Comparison of ENCODE assay signal across 24 mouse cellular contexts in genomic region chr2:173153266-173153665, GRCm38 (mm10). TPM values are rescaled to one million over a fixed set of nuclear protein-coding genes. Genes with fewer than 3 reads are reported as not detected.
DNase-seq lines count a peak whose midpoint lies in the region; ATAC-seq and TF ChIP-seq lines count a peak whose summit lies in the region.
"Had no signal": no experiment of that assay in that cellular context is flagged by ENCODE, and none has a peak within 500 bp of the region (broad histone marks: within the 10 kb centered on the region; RNA-seq: fewer than 3 reads in every experiment).

No protein-coding gene starts in this region.

- TF ChIP-seq EP300 in liver, postnatal 0 days (IDR thresholded peaks at IDR 0.05; ENCODE audit: low read depth): no peak

- no peaks in the 10 kb centered on the region for H3K9me3 ChIP-seq in kidney, embryonic 16.5 days (ENCODE audit: low read length)
- no peaks in the 10 kb centered on the region for H3K9me3 ChIP-seq in liver, postnatal 0 days (ENCODE audit: low read length)
- H3K9me3 ChIP-seq in liver, embryonic 12.5 days (replicated peaks): no peaks in the 10 kb centered on the region
- no peaks in the 10 kb centered on the region for H3K9me3 ChIP-seq in intestine, postnatal 0 days (ENCODE audit: control insufficient read depth)
- no peaks in the 10 kb centered on the region for H3K9me3 ChIP-seq in midbrain, embryonic 10.5 days (replicated peaks)
- H3K9me3 ChIP-seq: embryonic facial prominence, embryonic 13.5 days; forebrain, embryonic 12.5 days; hindbrain, embryonic 12.5 days had no signal

- 0 out of 2 replicates have a peak overlapping the region, but pooled peaks have one; percentile 6 for H3K4me2 ChIP-seq in kidney, embryonic 16.5 days (replicated peaks; ENCODE audit: low read depth, low read length)
- H3K4me2 ChIP-seq in liver, postnatal 0 days (ENCODE audit: low read depth, low read length): peak overlapping the region; percentile 57
- H3K4me2 ChIP-seq in liver, embryonic 12.5 days: no peak overlapping the region
- peak overlapping the region; percentile 57 for H3K4me2 ChIP-seq in intestine, postnatal 0 days (replicated peaks; ENCODE audit: low read depth)
- H3K4me2 ChIP-seq: embryonic facial prominence, embryonic 13.5 days; forebrain, embryonic 12.5 days; hindbrain, embryonic 12.5 days had no signal

- ATAC-seq in cerebellum, adult (ENCODE audit: insufficient number of reproducible peaks, low FRiP score, low TSS enrichment): 0 out of 2 replicates have a peak, but pooled peaks have one; percentile 4
- no peak for ATAC-seq in kidney, embryonic 16.5 days (ENCODE audit: low FRiP score, low TSS enrichment)
- no peak; the same call in 1 of the 2 replicates for ATAC-seq in liver, postnatal 0 days
- no peak for ATAC-seq in liver, embryonic 12.5 days
- ATAC-seq in intestine, postnatal 0 days: peak; percentile 5; the same call in 1 of the 2 replicates
- ATAC-seq: activated CD4-positive, CD25-positive, alpha-beta regulatory T cell, adult 4 months; forebrain, embryonic 16.5 days; hindbrain, postnatal 0 days; Patski had no signal

- H3K36me3 ChIP-seq in kidney, embryonic 16.5 days (ENCODE audit: insufficient read depth, low read length): no peaks in the 10 kb centered on the region
- no peaks in the 10 kb centered on the region for H3K36me3 ChIP-seq in liver, postnatal 0 days (replicated peaks; ENCODE audit: insufficient read depth, low read length)
- H3K36me3 ChIP-seq in liver, embryonic 12.5 days: no peaks in the 10 kb centered on the region
- H3K36me3 ChIP-seq in intestine, postnatal 0 days (ENCODE audit: control insufficient read depth, insufficient read depth): peaks cover 26% of the 10 kb centered on the region; the same call in 1 of the 2 replicates
- H3K36me3 ChIP-seq in midbrain, embryonic 10.5 days: no peaks in the 10 kb centered on the region
- H3K36me3 ChIP-seq: embryonic facial prominence, embryonic 13.5 days; forebrain, embryonic 12.5 days; hindbrain, embryonic 12.5 days had no signal

- no peak overlapping the region for H3K27ac ChIP-seq in kidney, embryonic 16.5 days (ENCODE audit: low read length)
- peak overlapping the region; percentile 91 for H3K27ac ChIP-seq in liver, postnatal 0 days (ENCODE audit: low read depth)
- H3K27ac ChIP-seq in liver, embryonic 12.5 days: no peak overlapping the region
- peak overlapping the region; percentile 88 for H3K27ac ChIP-seq in intestine, postnatal 0 days (ENCODE audit: low read depth, low read length)
- H3K27ac ChIP-seq in midbrain, embryonic 10.5 days (replicated peaks): no peak overlapping the region
- H3K27ac ChIP-seq: embryonic facial prominence, embryonic 13.5 days; forebrain, embryonic 12.5 days; hindbrain, embryonic 12.5 days; hindbrain, postnatal 0 days had no signal

- 67% methylated on average over 10 of the region's 10 CpGs for WGBS in kidney, embryonic 16.5 days
- WGBS in liver, postnatal 0 days (ENCODE audit: insufficient replicate concordance): 74% methylated on average over 10 of the region's 10 CpGs
- WGBS in liver, embryonic 12.5 days (ENCODE audit: insufficient replicate concordance): 76% methylated on average over 10 of the region's 10 CpGs
- WGBS in intestine, postnatal 0 days: 59% methylated on average over 10 of the region's 10 CpGs
- WGBS in midbrain, embryonic 10.5 days: 92% methylated on average over 10 of the region's 10 CpGs

- 0 out of 2 replicates have a peak overlapping the region, but pooled peaks have one; percentile 1 for H3K9ac ChIP-seq in kidney, embryonic 16.5 days (replicated peaks; ENCODE audit: low read length)
- H3K9ac ChIP-seq in liver, postnatal 0 days (replicated peaks): peak overlapping the region; percentile 58
- H3K9ac ChIP-seq in liver, embryonic 12.5 days: no peak overlapping the region
- H3K9ac ChIP-seq in intestine, postnatal 0 days (ENCODE audit: low read depth, low read length): peak overlapping the region; percentile 79
- H3K9ac ChIP-seq: embryonic facial prominence, embryonic 13.5 days; forebrain, embryonic 12.5 days; hindbrain, embryonic 12.5 days had no signal

- H3K4me1 ChIP-seq in kidney, embryonic 16.5 days (ENCODE audit: insufficient read depth, low read length): peaks cover 35% of the 10 kb centered on the region
- H3K4me1 ChIP-seq in liver, postnatal 0 days (ENCODE audit: insufficient read depth): peaks cover 8% of the 10 kb centered on the region
- H3K4me1 ChIP-seq in liver, embryonic 12.5 days: no peaks in the 10 kb centered on the region
- H3K4me1 ChIP-seq in intestine, postnatal 0 days (replicated peaks; ENCODE audit: control insufficient read depth, insufficient read depth, low read length): peaks cover 7% of the 10 kb centered on the region; the same call in 1 of the 2 replicates
- H3K4me1 ChIP-seq in midbrain, embryonic 10.5 days: no peaks in the 10 kb centered on the region
- H3K4me1 ChIP-seq: embryonic facial prominence, embryonic 13.5 days; forebrain, embryonic 12.5 days; hindbrain, embryonic 12.5 days had no signal

- no peak for DNase-seq in cerebellum, postnatal 25 days
- DNase-seq in kidney, adult 9 months: no peak
- no peak for DNase-seq in liver, postnatal 0 days
- no peak for DNase-seq in midbrain, embryonic 10.5 days (ENCODE audit: low spot score)
- DNase-seq: cerebellum, adult 11-12 months; cerebellum, adult 9-10 months; cerebellum, postnatal 36 days; gastrocnemius, postnatal 25 days; heart, postnatal 10 days; heart, postnatal 4 days had no signal

- TF ChIP-seq CTCF in liver, postnatal 0 days (IDR thresholded peaks at IDR 0.05; ENCODE audit: low read depth): no peak
- TF ChIP-seq CTCF in intestine, postnatal 0 days (IDR thresholded peaks at IDR 0.05; ENCODE audit: low read depth): no peak

- H3K27me3 ChIP-seq in kidney, embryonic 16.5 days (ENCODE audit: insufficient read depth, low read length): no peaks in the 10 kb centered on the region
- H3K27me3 ChIP-seq in liver, postnatal 0 days (ENCODE audit: insufficient read depth, low read length): no peaks in the 10 kb centered on the region
- peaks cover 4% of the 10 kb centered on the region; the same call in 1 of the 2 replicates for H3K27me3 ChIP-seq in liver, embryonic 12.5 days (replicated peaks)
- no peaks in the 10 kb centered on the region for H3K27me3 ChIP-seq in intestine, postnatal 0 days (replicated peaks; ENCODE audit: control insufficient read depth, insufficient read depth, low read length)
- H3K27me3 ChIP-seq in midbrain, embryonic 10.5 days (ENCODE audit: low read depth, poor library complexity, severe bottlenecking): no peaks in the 10 kb centered on the region
- H3K27me3 ChIP-seq: embryonic facial prominence, embryonic 13.5 days; forebrain, embryonic 12.5 days; hindbrain, embryonic 12.5 days had no signal

- H3K4me3 ChIP-seq in kidney, embryonic 16.5 days (ENCODE audit: low read length): peak overlapping the region; percentile 7; the same call in 1 of the 2 replicates
- H3K4me3 ChIP-seq in liver, postnatal 0 days (ENCODE audit: low read depth, low read length): peak overlapping the region; percentile 34
- no peak overlapping the region for H3K4me3 ChIP-seq in liver, embryonic 12.5 days
- H3K4me3 ChIP-seq in intestine, postnatal 0 days (ENCODE audit: low read depth, low read length): peak overlapping the region; percentile 32
- no peak overlapping the region for H3K4me3 ChIP-seq in midbrain, embryonic 10.5 days
- H3K4me3 ChIP-seq: embryonic facial prominence, embryonic 13.5 days; forebrain, embryonic 12.5 days; hindbrain, embryonic 12.5 days had no signal

RNA-seq across cellular contexts. Expression of gene Pck1, which starts 0.4 kb away (rescaled TPM):
- polyA plus RNA-seq in kidney, embryonic 16.5 days (2015; fragmentation: Nextera tagmentation; extraction: Ambion mirVana): 35.4 and 38.4 TPM in 2 replicates
- 414 and 703 TPM in 2 replicates for polyA plus RNA-seq in liver, postnatal 0 days (2015; fragmentation: Nextera tagmentation; extraction: Ambion mirVana)
- polyA plus RNA-seq in liver, embryonic 12.5 days (2016; fragmentation: Nextera tagmentation; extraction: Ambion mirVana): 0.07 and 0.20 TPM in 2 replicates
- 249 and 336 TPM in 2 replicates for polyA plus RNA-seq in intestine, postnatal 0 days (2015; fragmentation: Nextera tagmentation; extraction: Ambion mirVana)
- polyA plus RNA-seq in midbrain, embryonic 10.5 days (2016; fragmentation: Nextera tagmentation; extraction: Ambion mirVana): not detected in 2 replicates
- polyA plus RNA-seq: activated CD4-positive, CD25-positive, alpha-beta regulatory T cell, adult 4 months; C2C12; embryonic facial prominence, embryonic 13.5 days; forebrain, embryonic 12.5 days; forebrain, embryonic 16.5 days; heart, embryonic 14.5 days; hindbrain, embryonic 12.5 days; hindbrain, postnatal 0 days; Patski had no signal

RNA-seq across cellular contexts. Expression of gene Ctcfl, which starts 33.9 kb away (rescaled TPM):
- polyA plus RNA-seq in kidney, embryonic 16.5 days (2015; fragmentation: Nextera tagmentation; extraction: Ambion mirVana): 0.07 and 0.10 TPM in 2 replicates
- 0.21 and 0.25 TPM in 2 replicates for polyA plus RNA-seq in liver, postnatal 0 days (2015; fragmentation: Nextera tagmentation; extraction: Ambion mirVana)
- polyA plus RNA-seq in liver, embryonic 12.5 days (2016; fragmentation: Nextera tagmentation; extraction: Ambion mirVana): 0.04 and 0.06 TPM in 2 replicates
- 0.82 and 1.0 TPM in 2 replicates for polyA plus RNA-seq in intestine, postnatal 0 days (2015; fragmentation: Nextera tagmentation; extraction: Ambion mirVana)
- 0.07 and 0.11 TPM in 2 replicates for polyA plus RNA-seq in midbrain, embryonic 10.5 days (2016; fragmentation: Nextera tagmentation; extraction: Ambion mirVana)
- polyA plus RNA-seq: C2C12; forebrain, embryonic 16.5 days; frontal cortex, adult 2 months; hindbrain, postnatal 0 days; Patski had no signal

Comparison
In these comparisons a context has a peak if more than half of its experiments do, and no peak if none do; other contexts are left out.
1. H3K27ac ChIP-seq: peak in liver, postnatal 0 days (single experiment) and intestine, postnatal 0 days (single experiment); none in kidney, embryonic 16.5 days (single experiment), liver, embryonic 12.5 days (single experiment) and midbrain, embryonic 10.5 days (single experiment).
2. H3K4me3 ChIP-seq: peak in kidney, embryonic 16.5 days (single experiment), liver, postnatal 0 days (single experiment) and intestine, postnatal 0 days (single experiment); none in liver, embryonic 12.5 days (single experiment) and midbrain, embryonic 10.5 days (single experiment).
3. RNA of gene Pck1, which starts 0.4 kb away (polyA plus RNA-seq): 414 to 703 TPM in liver, postnatal 0 days, 249 to 336 TPM in intestine, postnatal 0 days and 35.4 to 38.4 TPM in kidney, embryonic 16.5 days; 0.07 to 0.20 TPM in liver, embryonic 12.5 days and not detected in midbrain, embryonic 10.5 days; every median in the first group is over 10 times any median in the second.
4. ATAC-seq: peak in cerebellum, adult (single experiment) and intestine, postnatal 0 days (single experiment); none in kidney, embryonic 16.5 days (single experiment), liver, postnatal 0 days (single experiment) and liver, embryonic 12.5 days (single experiment).